Mouse (Mus musculus): ENCODE measurements around the gene Trio. TPM values are rescaled to one million over a fixed set of nuclear protein-coding genes. Genes with fewer than 3 reads are reported as not detected.

The Trio gene
- polyA plus RNA-seq, 1 experiment from 2014 or later = 36.4 TPM

DNA sequence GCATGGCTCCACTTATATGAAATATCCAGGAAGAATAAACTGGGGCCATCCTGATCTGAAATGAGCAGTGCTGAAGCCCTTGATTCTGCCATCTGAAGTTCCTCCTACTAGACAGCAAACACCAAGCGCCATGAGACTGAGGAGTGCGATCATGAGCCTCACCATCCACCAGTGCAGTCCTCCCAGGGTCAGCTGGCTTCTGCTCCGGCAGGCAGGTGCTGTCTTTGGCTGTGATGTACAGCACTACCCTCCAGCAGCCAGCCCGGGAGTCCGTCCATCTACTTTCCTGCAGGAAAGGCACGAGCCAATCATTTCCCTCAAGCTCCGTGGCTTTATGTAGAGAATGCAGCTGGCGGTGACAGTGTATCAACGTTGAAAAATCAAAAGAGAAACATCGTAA lies 10.0 kb upstream of the Trio start:
- Histone ChIP-seq H3K9me3 (replicated peaks) (no peaks in the 10 kb centered on the region), H3K27me3 (replicated peaks) (no peaks in the 10 kb centered on the region), H3K4me2 (no peak overlapping the region), H3K27ac (replicated peaks) (no peak overlapping the region), H3K4me1 (0 out of 2 replicates have a peak, but pooled peaks cover 1% of the 10 kb centered on the region), H3K36me3 (no peaks in the 10 kb centered on the region), H3K9ac (replicated peaks) (no peak overlapping the region), H3K4me3 (replicated peaks) (no peak overlapping the region)
- ATAC-seq (ENCODE audit: low FRiP score) = no peak
- 81% methylated on average over 10 of the region's 10 CpGs for WGBS

DNA sequence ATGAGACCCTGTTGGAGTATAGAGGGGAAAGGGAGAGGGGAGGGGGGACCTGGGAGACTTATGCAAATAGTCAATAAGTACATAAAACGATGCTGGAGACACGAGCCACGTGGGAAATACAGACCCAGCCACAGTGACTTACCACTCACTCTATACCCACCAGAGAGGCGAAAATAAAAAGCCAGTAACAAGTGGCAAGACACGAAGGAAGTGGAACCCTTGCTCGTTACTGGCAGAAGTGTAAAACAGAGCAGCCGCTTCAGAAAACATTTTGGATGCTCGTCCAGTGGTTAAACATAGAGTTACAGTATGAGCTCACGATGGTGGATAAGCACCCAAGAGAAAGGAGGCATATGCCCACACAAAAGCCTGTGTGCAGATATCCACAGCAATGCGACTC lies 9.0 kb upstream of the Trio start:
- H3K4me2 ChIP-seq = no peak overlapping the region
- no peak overlapping the region for H3K27ac ChIP-seq (replicated peaks)
- H3K4me1 ChIP-seq = no peaks in the 10 kb centered on the region
- H3K27me3 ChIP-seq (replicated peaks) = no peaks in the 10 kb centered on the region
- H3K4me3 ChIP-seq (replicated peaks) = no peak overlapping the region
- H3K9ac ChIP-seq (replicated peaks) = no peak overlapping the region
- no peak for ATAC-seq (ENCODE audit: low FRiP score)
- 72% methylated on average over 10 of the region's 10 CpGs for WGBS
- H3K9me3 ChIP-seq (replicated peaks) = no peaks in the 10 kb centered on the region
- H3K36me3 ChIP-seq = no peaks in the 10 kb centered on the region

DNA sequence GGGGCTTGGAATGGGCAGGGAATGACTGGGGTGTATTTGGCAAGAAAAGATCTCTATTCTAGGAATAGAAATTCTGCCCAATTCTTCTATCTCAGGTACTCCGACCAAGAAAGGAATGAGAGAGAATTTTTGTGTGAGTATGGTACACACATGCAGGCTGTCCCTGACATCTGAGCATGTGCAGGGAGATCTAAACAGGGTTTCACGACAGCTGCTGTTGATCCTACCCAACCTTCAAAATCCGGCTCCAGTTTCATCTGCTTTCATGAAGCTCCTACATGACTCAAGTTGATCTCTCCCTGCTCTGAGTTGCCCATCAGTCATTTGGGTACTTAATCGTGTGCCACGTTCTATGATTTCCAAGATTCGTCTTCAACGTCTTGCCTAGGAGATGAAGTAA lies 3.7 kb upstream of the Trio start:
- H3K4me3 ChIP-seq (replicated peaks) = no peak overlapping the region
- 95% methylated on average over 7 of the region's 7 CpGs for WGBS

DNA sequence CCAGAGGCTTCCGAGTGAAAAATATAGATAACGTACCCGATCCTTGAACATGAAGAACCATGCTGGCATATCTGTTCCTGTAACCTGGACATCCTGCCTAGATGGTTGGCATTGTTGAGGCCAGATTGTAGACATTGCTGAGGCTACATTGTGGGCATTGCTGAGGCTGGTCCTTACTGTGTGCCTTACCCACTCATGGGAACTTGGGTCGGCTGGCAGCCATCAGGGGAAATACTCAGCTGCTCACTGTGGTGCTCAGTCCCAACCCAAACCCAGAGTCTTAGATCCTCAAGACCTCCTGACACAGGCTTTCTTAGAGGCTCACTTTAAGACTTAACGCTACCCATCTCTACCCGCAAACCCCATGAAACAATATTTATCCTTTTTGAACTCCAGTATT lies 2.9 kb upstream of the Trio start:
- no peak overlapping the region for H3K4me2 ChIP-seq
- H3K36me3 ChIP-seq = no peaks in the 10 kb centered on the region
- H3K4me3 ChIP-seq (replicated peaks) = no peak overlapping the region
- WGBS = 97% methylated on average over 6 of the region's 6 CpGs
- H3K4me1 ChIP-seq = peaks cover 14% of the 10 kb centered on the region
- no peak overlapping the region for H3K9ac ChIP-seq (replicated peaks)
- ATAC-seq (ENCODE audit: low FRiP score) = no peak
- H3K27me3 ChIP-seq (replicated peaks) = no peaks in the 10 kb centered on the region
- no peak overlapping the region for H3K27ac ChIP-seq (replicated peaks)
- H3K9me3 ChIP-seq (replicated peaks) = no peaks in the 10 kb centered on the region

More for the DNA sequence above, 3.7 kb upstream of the Trio start:
- no peak overlapping the region for H3K9ac ChIP-seq (replicated peaks)
- H3K27me3 ChIP-seq (replicated peaks) = no peaks in the 10 kb centered on the region
- no peak for ATAC-seq (ENCODE audit: low FRiP score)
- no peak overlapping the region for H3K27ac ChIP-seq (replicated peaks)
- H3K4me1 ChIP-seq = peaks cover 8% of the 10 kb centered on the region; the same call in 1 of the 2 replicates
- H3K4me2 ChIP-seq = no peak overlapping the region
- no peaks in the 10 kb centered on the region for H3K9me3 ChIP-seq (replicated peaks)
- no peaks in the 10 kb centered on the region for H3K36me3 ChIP-seq

DNA sequence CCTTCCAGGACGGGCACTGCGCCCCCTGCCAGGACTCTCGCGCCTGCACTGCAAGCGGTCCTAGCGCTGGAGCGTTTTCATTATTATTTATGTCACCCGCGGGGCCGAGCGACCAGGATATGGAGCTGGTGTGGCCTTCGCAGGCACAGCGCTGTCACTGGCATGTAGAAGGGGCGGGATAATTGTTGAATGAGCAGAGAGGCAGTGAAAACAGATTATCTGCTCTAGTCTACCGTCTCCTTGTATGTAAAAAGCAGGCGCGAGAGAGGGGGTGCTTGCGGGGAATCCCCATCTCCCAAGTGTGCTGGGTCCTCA lies 476 bp upstream of the Trio start:
- Histone ChIP-seq H3K4me3 (replicated peaks) (peak overlapping the region; percentile 95), H3K27ac (replicated peaks) (peak overlapping the region; percentile 99), H3K4me1 (peaks cover 38% of the 10 kb centered on the region), H3K9ac (replicated peaks) (peak overlapping the region; percentile 57), H3K4me2 (peak overlapping the region; percentile 82), H3K27me3 (replicated peaks) (no peaks in the 10 kb centered on the region), H3K36me3 (no peaks in the 10 kb centered on the region), H3K9me3 (replicated peaks) (no peaks in the 10 kb centered on the region)
- WGBS = under 1% methylated on average over 18 of the region's 18 CpGs
- no peak for ATAC-seq (ENCODE audit: low FRiP score)

DNA sequence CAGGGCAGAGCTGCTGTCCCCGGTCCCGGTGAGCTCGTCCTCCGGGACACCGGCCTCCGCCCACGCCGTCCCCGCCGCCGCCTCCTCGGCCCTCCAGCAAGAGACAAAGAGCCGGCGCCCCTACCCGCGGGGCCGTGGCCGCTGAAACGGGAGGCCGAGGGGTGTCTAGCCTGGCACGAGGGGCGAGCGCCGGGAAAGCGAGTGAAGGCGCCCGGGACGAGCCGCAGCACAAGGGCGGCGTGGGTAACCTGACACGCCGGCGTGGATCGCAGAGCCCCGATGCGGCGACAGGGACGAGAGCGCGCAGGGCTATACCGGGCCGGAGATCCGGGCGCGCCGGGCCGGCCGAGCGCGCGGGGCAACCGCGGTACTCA lies 696 bp downstream of the Trio start:
- Histone ChIP-seq H3K27me3 (replicated peaks) (no peaks in the 10 kb centered on the region), H3K27ac (replicated peaks) (peak overlapping the region; percentile 99), H3K9me3 (replicated peaks) (no peaks in the 10 kb centered on the region), H3K4me1 (peaks cover 47% of the 10 kb centered on the region), H3K4me2 (peak overlapping the region; percentile 82), H3K4me3 (replicated peaks) (peak overlapping the region; percentile 95), H3K9ac (replicated peaks) (peak overlapping the region; percentile 99), H3K36me3 (no peaks in the 10 kb centered on the region)
- peak; percentile 25 for ATAC-seq (ENCODE audit: low FRiP score)
- WGBS = under 1% methylated on average over 54 of the region's 54 CpGs

DNA sequence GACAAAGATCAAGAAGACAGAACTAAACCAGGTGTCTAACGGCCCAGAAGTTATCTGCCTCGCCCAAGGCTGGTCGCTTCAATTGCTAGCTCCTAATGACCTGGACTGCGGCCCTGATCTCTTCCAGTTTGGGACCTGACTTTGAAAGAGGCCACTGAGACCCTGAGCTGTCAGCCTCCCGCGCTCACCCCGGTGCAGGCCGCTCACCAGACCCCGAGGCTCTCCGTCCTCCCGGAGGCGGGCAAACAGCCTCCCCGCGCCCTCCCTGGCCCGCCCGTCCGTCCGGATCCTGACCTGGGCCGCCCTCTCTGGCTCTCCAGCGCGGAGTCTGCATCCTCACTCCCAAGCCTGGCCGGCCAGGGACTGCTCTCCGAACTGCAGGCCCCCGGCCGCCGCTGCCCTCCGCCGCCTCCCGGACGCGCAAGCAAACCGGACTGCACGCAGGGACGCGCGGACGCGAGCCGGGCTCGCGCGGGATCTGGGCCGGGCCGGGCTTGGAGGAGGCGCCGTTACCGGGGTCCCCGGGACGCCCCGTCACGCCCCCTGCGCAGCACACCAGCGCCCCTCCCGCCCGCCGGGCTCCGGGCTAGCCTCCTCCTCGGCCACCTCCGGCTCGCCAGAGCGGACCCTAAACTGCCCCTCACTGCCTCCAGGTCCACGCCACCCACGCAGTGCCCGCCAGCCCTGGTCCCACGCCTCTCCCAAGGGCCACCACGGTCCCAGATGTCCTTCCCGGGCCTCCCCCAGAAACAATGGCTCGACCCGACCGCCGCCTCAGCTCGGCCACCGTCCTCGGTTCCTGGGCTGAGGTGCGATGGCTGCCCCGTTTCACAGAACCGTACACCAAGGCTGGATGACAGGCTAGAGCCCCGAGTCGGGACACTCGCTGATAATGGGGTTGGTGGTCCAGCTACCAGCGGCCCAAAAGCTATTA lies 1.4 kb downstream of the Trio start:
- H3K4me2 ChIP-seq = peak overlapping the region; percentile 82
- peak; percentile 54 for ATAC-seq (ENCODE audit: low FRiP score)
- no peaks in the 10 kb centered on the region for H3K27me3 ChIP-seq (replicated peaks)
- H3K36me3 ChIP-seq = no peaks in the 10 kb centered on the region
- H3K27ac ChIP-seq (replicated peaks) = peak overlapping the region; percentile 99
- peaks cover 54% of the 10 kb centered on the region for H3K4me1 ChIP-seq
- no peaks in the 10 kb centered on the region for H3K9me3 ChIP-seq (replicated peaks)
- H3K9ac ChIP-seq (replicated peaks) = peak overlapping the region; percentile 99
- WGBS = under 1% methylated on average over 81 of the region's 81 CpGs
- H3K4me3 ChIP-seq (replicated peaks) = peak overlapping the region; percentile 95

DNA sequence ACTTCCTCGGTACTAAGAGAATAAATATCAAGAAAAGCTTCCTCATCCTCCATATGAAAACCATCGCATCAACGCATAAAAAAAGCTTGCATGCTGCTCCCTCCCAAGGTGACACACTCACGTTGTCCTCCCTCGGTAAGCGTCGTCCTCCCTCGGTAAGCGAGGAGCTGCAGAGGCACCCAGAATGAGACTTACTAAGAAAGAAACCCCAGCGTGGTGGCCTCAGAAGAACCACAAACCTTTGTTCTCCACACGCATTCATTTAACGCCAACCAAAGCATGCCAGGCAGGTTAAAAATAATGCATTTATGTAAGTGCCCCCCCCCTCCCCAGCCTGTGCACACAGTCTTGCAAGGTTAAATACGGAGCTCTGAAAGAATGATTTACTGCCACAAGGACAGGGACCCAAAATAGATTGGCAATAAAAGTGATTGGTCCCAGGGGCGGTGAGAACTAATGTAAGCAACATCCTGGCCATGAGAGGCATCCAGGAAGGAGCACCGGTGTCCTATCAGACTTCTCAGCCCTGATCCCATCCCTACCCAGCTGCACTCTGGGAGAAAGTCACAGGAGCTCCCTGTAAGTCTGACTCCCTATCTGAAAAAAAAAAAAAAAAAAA lies 3.9 kb downstream of the Trio start:
- H3K4me3 ChIP-seq (replicated peaks) = peak overlapping the region; percentile 25
- H3K9ac ChIP-seq (replicated peaks) = peak overlapping the region; percentile 34; the same call in 1 of the 2 replicates
- H3K9me3 ChIP-seq (replicated peaks) = no peaks in the 10 kb centered on the region
- no peaks in the 10 kb centered on the region for H3K27me3 ChIP-seq (replicated peaks)
- no peaks in the 10 kb centered on the region for H3K36me3 ChIP-seq
- peaks cover 60% of the 10 kb centered on the region for H3K4me1 ChIP-seq
- H3K27ac ChIP-seq (replicated peaks) = no peak overlapping the region
- ATAC-seq (ENCODE audit: low FRiP score) = no peak
- peak overlapping the region; percentile 82 for H3K4me2 ChIP-seq
- 5% methylated on average over 15 of the region's 15 CpGs for WGBS

DNA sequence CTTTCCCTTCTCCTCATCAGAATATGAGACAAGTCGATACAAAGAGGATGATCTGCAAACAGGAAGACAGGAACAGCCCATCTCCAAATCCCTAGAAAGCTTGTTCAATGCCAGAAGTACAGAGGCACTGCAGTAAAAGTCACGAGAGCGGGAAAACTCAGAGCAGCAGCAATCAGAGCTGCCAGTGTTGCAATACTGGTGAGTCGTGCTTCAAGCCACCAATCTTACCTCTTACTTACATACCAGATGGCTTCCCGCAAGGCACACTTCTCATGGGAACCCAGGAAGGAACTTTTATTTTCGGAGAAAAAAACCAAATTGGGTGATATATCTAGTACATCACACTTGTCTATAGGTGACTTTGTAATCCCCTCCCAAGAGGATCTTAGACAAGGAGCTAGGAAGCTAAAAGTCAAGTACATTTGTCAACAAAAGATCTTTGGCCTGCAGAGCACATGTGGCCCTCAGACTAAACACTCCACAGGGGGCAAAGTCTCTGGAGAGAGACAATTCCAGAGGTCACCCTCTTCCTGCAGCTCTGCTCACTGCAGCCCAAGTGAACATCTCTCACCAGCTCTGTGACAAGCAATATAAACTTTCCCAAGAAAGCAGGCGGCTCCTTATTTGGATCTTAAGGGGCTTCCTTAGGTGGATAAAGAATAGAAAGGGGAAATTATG lies 6.1 kb downstream of the Trio start:
- H3K36me3 ChIP-seq = no peaks in the 10 kb centered on the region

DNA sequence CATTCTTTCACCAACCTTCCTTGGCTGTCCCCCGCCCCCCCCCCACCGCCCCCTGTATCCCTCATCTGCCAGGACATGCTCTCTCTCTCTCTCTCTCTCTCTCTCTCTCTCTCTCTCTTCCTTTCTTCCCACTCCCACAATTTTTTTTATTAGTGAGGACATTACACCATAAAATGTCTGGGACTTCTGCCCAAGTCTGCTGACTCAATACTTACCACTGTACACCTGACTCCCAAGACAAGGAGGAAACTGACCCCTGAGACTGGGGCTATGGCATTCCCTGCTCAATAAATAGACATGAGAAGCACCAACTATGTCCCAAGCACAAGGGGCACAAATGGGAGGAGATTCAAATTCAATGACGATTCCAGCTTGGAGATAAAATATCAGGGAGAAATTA lies 18.1 kb downstream of the Trio start:
- 65% methylated on average over 3 of the region's 3 CpGs for WGBS
- Histone ChIP-seq H3K9ac (replicated peaks) (no peak overlapping the region), H3K4me3 (replicated peaks) (no peak overlapping the region), H3K27ac (replicated peaks) (no peak overlapping the region), H3K4me2 (no peak overlapping the region), H3K9me3 (replicated peaks) (no peaks in the 10 kb centered on the region), H3K36me3 (no peaks in the 10 kb centered on the region), H3K4me1 (peaks cover 52% of the 10 kb centered on the region), H3K27me3 (replicated peaks) (no peaks in the 10 kb centered on the region)
- ATAC-seq (ENCODE audit: low FRiP score) = no peak

More for the DNA sequence above, 6.1 kb downstream of the Trio start:
- WGBS = 54% methylated on average over 7 of the region's 7 CpGs
- H3K4me3 ChIP-seq (replicated peaks) = no peak overlapping the region
- H3K4me2 ChIP-seq = no peak overlapping the region
- H3K9me3 ChIP-seq (replicated peaks) = no peaks in the 10 kb centered on the region
- no peak for ATAC-seq (ENCODE audit: low FRiP score)
- H3K9ac ChIP-seq (replicated peaks) = no peak overlapping the region
- H3K27me3 ChIP-seq (replicated peaks) = no peaks in the 10 kb centered on the region
- peaks cover 64% of the 10 kb centered on the region for H3K4me1 ChIP-seq
- no peak overlapping the region for H3K27ac ChIP-seq (replicated peaks)

DNA sequence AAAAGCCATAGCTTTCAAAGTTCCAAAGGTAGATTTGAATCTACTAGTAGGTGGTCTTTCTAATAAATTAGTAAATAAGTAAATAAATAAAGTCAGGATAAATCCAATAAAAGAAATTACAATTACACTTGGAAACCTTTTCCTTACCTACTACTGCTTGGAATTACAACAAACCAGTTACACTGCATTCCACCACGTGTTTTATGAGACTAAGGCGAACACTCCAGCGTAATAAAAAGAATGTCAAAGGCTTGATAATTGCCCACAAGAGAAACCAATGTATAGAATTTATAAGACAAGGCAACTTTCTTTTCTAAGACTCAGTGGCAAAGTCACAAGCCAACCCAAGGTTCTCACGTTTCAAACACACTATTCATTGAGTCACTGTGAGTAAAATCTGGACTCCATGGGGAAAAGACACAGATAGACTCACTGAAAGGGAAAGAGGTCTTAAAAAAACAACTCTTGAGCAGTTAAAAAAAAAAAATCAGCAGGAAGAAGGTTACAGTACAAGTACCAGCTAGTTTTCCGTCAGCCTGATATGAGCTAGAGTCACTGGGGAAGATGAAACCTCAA lies 21.4 kb downstream of the Trio start:
- Histone ChIP-seq H3K4me3 (replicated peaks) (no peak overlapping the region), H3K9me3 (replicated peaks) (no peaks in the 10 kb centered on the region), H3K9ac (replicated peaks) (no peak overlapping the region), H3K27me3 (replicated peaks) (no peaks in the 10 kb centered on the region), H3K27ac (replicated peaks) (no peak overlapping the region), H3K4me1 (peaks cover 50% of the 10 kb centered on the region), H3K36me3 (no peaks in the 10 kb centered on the region), H3K4me2 (no peak overlapping the region)
- ATAC-seq (ENCODE audit: low FRiP score) = no peak
- 20% methylated on average over 5 of the region's 5 CpGs for WGBS

Measured in neural tube, embryonic 15.5 days (tissue).